ENCODE assay signal across 16 mouse cellular contexts in the genomic region with DNA sequence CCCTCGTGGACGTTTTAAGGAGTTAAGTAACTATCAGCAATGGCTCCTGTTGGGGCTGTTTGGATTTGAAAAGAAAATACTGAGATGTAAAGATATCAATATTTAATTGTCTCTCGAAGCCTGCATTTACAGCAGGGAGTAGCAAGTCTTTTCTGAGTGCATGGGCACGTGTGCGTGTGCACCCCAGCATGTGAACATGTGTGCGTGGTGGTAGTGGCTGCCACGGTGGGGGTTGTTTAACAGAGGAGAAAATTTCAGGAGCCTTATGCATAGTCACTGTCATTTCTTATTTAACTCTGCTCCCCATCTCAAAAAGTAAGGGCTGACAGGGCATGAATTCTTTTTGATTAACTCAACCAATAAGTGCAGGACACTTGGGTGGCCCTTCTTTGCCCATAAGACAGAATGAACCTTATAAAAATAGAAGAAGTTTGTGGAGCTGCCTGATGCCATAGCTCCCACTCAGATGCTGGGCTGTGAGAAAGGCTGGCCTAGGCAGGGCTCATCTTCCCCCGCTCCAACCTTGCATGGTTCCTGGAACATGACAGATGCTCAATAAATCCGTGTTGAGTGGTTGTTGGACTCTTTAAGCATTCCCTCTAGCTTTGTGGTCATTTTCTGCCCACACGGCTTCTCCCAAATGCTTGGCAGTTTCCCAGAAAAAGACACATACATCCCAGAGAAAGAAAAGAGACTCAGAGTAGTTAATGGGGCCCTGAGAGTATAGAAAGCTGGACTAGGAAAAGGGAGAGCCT.
DNase-seq lines count a peak whose midpoint lies in the region; ATAC-seq lines count a peak whose summit lies in the region.
"Had no signal": no experiment of that assay in that cellular context is flagged by ENCODE, and none has a peak within 500 bp of the region (broad histone marks: within the 10 kb centered on the region; RNA-seq: fewer than 3 reads in every experiment).

No protein-coding gene starts in this region.

- ATAC-seq in embryonic facial prominence, embryonic 14.5 days (ENCODE audit: low read depth) = no peak

- H3K9me3 ChIP-seq in embryonic facial prominence, embryonic 14.5 days (ENCODE audit: control insufficient read depth, low read length) = no peaks in the 10 kb centered on the region
- H3K9me3 ChIP-seq in embryonic facial prominence, embryonic 10.5 days = no peaks in the 10 kb centered on the region
- H3K9me3 ChIP-seq: embryonic facial prominence, embryonic 15.5 days; heart, embryonic 15.5 days; kidney, embryonic 15.5 days; limb, embryonic 12.5 days had no signal

- peak; percentile 44 for DNase-seq in embryonic facial prominence, embryonic 14.5 days (ENCODE audit: low spot score)
- DNase-seq in embryonic facial prominence, embryonic 10.5 days (ENCODE audit: low spot score) = no peak
- DNase-seq in left cerebral cortex, adult 9 months (ENCODE audit: low spot score in 2 of 2) = peak; percentile 53 to 72
- no peak for DNase-seq in left cerebral cortex, adult 11 months (ENCODE audit: low spot score)
- peak; percentile 9 for DNase-seq in 3T3-L1 (ENCODE audit: low read depth, low spot score)
- peak; percentile 69 to 74 for DNase-seq in frontal cortex, adult 2 months (ENCODE audit: extremely low spot score in 1 of 2, low spot score in 1 of 2)
- no peak for DNase-seq in cerebellum, adult 11-12 months
- DNase-seq in adrenal gland, postnatal 10 days = no peak
- DNase-seq: cerebellum, postnatal 25 days; gastrocnemius, postnatal 10 days; lung, adult 2 months had no signal

- WGBS in embryonic facial prominence, embryonic 14.5 days = 55% methylated on average over 10 of the region's 10 CpGs
- 74% methylated on average over 10 of the region's 10 CpGs for WGBS in embryonic facial prominence, embryonic 10.5 days

- no peak overlapping the region for H3K4me3 ChIP-seq in embryonic facial prominence, embryonic 14.5 days (ENCODE audit: low read depth, low read length)
- H3K4me3 ChIP-seq in embryonic facial prominence, embryonic 10.5 days = no peak overlapping the region
- H3K4me3 ChIP-seq: embryonic facial prominence, embryonic 15.5 days; heart, embryonic 15.5 days; kidney, embryonic 15.5 days; limb, embryonic 12.5 days; megakaryocyte, embryonic 14.5 days had no signal

- H3K27ac ChIP-seq in embryonic facial prominence, embryonic 14.5 days (replicated peaks; ENCODE audit: low read depth, low read length) = no peak overlapping the region
- H3K27ac ChIP-seq in embryonic facial prominence, embryonic 10.5 days (replicated peaks) = no peak overlapping the region
- H3K27ac ChIP-seq: embryonic facial prominence, embryonic 15.5 days; heart, embryonic 15.5 days; kidney, embryonic 15.5 days; limb, embryonic 12.5 days had no signal

- H3K36me3 ChIP-seq in embryonic facial prominence, embryonic 14.5 days (ENCODE audit: control insufficient read depth, insufficient read depth, low read length) = no peaks in the 10 kb centered on the region
- H3K36me3 ChIP-seq in embryonic facial prominence, embryonic 10.5 days (replicated peaks) = no peaks in the 10 kb centered on the region
- H3K36me3 ChIP-seq: embryonic facial prominence, embryonic 15.5 days; heart, embryonic 15.5 days; kidney, embryonic 15.5 days; limb, embryonic 12.5 days had no signal

- H3K9ac ChIP-seq in embryonic facial prominence, embryonic 14.5 days (ENCODE audit: low read depth, low read length) = no peak overlapping the region
- H3K9ac ChIP-seq: embryonic facial prominence, embryonic 15.5 days; heart, embryonic 15.5 days; kidney, embryonic 15.5 days; limb, embryonic 12.5 days had no signal

- no peak overlapping the region for H3K4me2 ChIP-seq in embryonic facial prominence, embryonic 14.5 days (ENCODE audit: low read depth, low read length)
- H3K4me2 ChIP-seq: embryonic facial prominence, embryonic 15.5 days; heart, embryonic 15.5 days; kidney, embryonic 15.5 days; limb, embryonic 12.5 days had no signal

- H3K4me1 ChIP-seq in embryonic facial prominence, embryonic 14.5 days (ENCODE audit: control insufficient read depth, insufficient read depth, low read length) = no peaks in the 10 kb centered on the region
- H3K4me1 ChIP-seq in embryonic facial prominence, embryonic 10.5 days = peaks cover 22% of the 10 kb centered on the region
- H3K4me1 ChIP-seq: embryonic facial prominence, embryonic 15.5 days; heart, embryonic 15.5 days; kidney, embryonic 15.5 days; limb, embryonic 12.5 days; megakaryocyte, embryonic 14.5 days had no signal

- H3K27me3 ChIP-seq in embryonic facial prominence, embryonic 14.5 days (replicated peaks; ENCODE audit: control insufficient read depth, insufficient read depth, low read length) = 0 out of 2 replicates have a peak, but pooled peaks cover 5% of the 10 kb centered on the region
- H3K27me3 ChIP-seq in embryonic facial prominence, embryonic 10.5 days (replicated peaks; ENCODE audit: low read depth, poor library complexity, severe bottlenecking) = peaks cover 27% of the 10 kb centered on the region
- H3K27me3 ChIP-seq: megakaryocyte, embryonic 14.5 days had no signal

Comparison
In these comparisons a context has a peak if more than half of its experiments do, and no peak if none do; other contexts are left out.
1. DNase-seq: peak in embryonic facial prominence, embryonic 14.5 days (single experiment), left cerebral cortex, adult 9 months (2 of 2), 3T3-L1 (single experiment) and frontal cortex, adult 2 months (2 of 2); none in embryonic facial prominence, embryonic 10.5 days (single experiment), left cerebral cortex, adult 11 months (single experiment), cerebellum, adult 11-12 months (single experiment) and adrenal gland, postnatal 10 days (single experiment).